Comparison of ENCODE assay signal across 9 mouse cellular contexts in the genomic region with DNA sequence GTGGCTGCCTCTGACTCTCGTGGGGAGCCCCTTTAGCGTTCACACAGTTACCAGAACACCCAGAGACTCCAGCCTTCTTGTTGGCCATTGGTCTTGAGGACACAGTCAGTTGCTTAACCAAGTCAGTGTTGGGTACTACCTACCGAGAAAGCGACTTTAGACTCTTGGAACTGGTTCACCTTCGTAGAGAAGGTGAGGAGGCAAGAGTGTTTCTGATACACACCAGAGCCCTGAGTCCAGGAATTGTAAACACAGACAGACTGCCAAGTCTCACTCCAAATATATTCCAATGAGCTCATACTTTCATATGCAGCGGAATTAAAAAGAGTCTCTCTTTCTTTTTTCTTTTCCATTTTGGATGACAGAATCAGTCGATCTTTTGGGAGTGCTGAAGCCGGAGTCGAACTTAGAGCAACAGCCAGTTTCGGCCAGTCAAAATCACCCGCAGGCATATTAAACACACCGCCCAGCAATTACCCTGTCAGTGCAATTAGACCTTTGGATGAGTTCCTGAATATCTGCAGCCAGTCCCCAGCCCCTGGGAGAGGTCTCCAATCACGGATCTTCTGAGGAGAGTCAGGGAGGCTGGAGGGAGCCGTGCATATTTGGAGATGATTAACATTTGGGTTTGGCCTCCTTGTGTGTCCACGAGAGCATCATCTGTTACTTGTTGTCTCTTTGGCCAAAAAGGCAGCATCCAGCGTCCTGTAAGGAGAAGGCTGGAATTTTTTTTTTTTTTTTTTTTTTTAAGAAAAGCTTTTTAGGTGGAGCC. TPM values are rescaled to one million over a fixed set of nuclear protein-coding genes. Genes with fewer than 3 reads are reported as not detected.
A peak's percentile ranks its signal among the peaks of the same experiment; 100 is the strongest.
DNase-seq lines count a peak whose midpoint lies in the region; ATAC-seq and TF ChIP-seq lines count a peak whose summit lies in the region.
"Had no signal": no experiment of that assay in that cellular context is flagged by ENCODE, and none has a peak within 500 bp of the region (broad histone marks: within the 10 kb centered on the region; RNA-seq: fewer than 3 reads in every experiment).

No protein-coding gene starts in this region.

- no peak overlapping the region for H3K4me3 ChIP-seq in embryonic facial prominence, embryonic 11.5 days (ENCODE audit: low read depth, low read length)
- H3K4me3 ChIP-seq in heart, embryonic 13.5 days, result 0 out of 2 replicates have a peak overlapping the region, but pooled peaks have one; percentile 38
- H3K4me3 ChIP-seq in limb, embryonic 14.5 days (replicated peaks; ENCODE audit: low read length), result no peak overlapping the region

- no peak overlapping the region for H3K4me2 ChIP-seq in embryonic facial prominence, embryonic 11.5 days (ENCODE audit: low read depth, low read length)
- peak overlapping the region; percentile 65 for H3K4me2 ChIP-seq in heart, embryonic 13.5 days
- no peak overlapping the region; the same call in 1 of the 2 replicates for H3K4me2 ChIP-seq in limb, embryonic 14.5 days (replicated peaks; ENCODE audit: low read depth, low read length, severe bottlenecking)

- H3K9me3 ChIP-seq in embryonic facial prominence, embryonic 11.5 days (replicated peaks; ENCODE audit: control insufficient read depth, low read length), result no peaks in the 10 kb centered on the region
- no peaks in the 10 kb centered on the region for H3K9me3 ChIP-seq in heart, embryonic 13.5 days
- H3K9me3 ChIP-seq in limb, embryonic 14.5 days (ENCODE audit: control insufficient read depth, low read length), result no peaks in the 10 kb centered on the region

- H3K36me3 ChIP-seq in embryonic facial prominence, embryonic 11.5 days (replicated peaks; ENCODE audit: control insufficient read depth, insufficient read depth, low read depth, low read length), result no peaks in the 10 kb centered on the region
- no peaks in the 10 kb centered on the region for H3K36me3 ChIP-seq in heart, embryonic 13.5 days
- H3K36me3 ChIP-seq in limb, embryonic 14.5 days (ENCODE audit: control insufficient read depth, insufficient read depth, low read length), result no peaks in the 10 kb centered on the region

- WGBS in embryonic facial prominence, embryonic 11.5 days, result 41% methylated on average over 16 of the region's 16 CpGs
- 55% methylated on average over 16 of the region's 16 CpGs for WGBS in heart, embryonic 13.5 days
- WGBS in limb, embryonic 14.5 days, result 30% methylated on average over 16 of the region's 16 CpGs

- peak; percentile 57 to 61 for DNase-seq in cerebellum, postnatal 10 days
- no peak for DNase-seq in cerebellum, adult 8-10 months
- DNase-seq in embryonic facial prominence, embryonic 11.5 days (ENCODE audit: low spot score), result peak; percentile 45
- peak; percentile 85 for DNase-seq in limb, embryonic 14.5 days (ENCODE audit: low spot score)
- DNase-seq in right cerebral cortex, postnatal 36 days (ENCODE audit: low spot score in 2 of 2), result no peak
- DNase-seq in layer of hippocampus, postnatal 10 days (ENCODE audit: low spot score in 2 of 2), result no peak

- peak overlapping the region; percentile 75 for H3K27ac ChIP-seq in embryonic facial prominence, embryonic 11.5 days (replicated peaks; ENCODE audit: low read depth, low read length)
- peak overlapping the region; percentile 82 for H3K27ac ChIP-seq in heart, embryonic 13.5 days (replicated peaks)
- H3K27ac ChIP-seq in limb, embryonic 14.5 days (replicated peaks; ENCODE audit: low read depth, low read length), result peak overlapping the region; percentile 89

- peaks cover 7% of the 10 kb centered on the region for H3K4me1 ChIP-seq in embryonic facial prominence, embryonic 11.5 days (ENCODE audit: control insufficient read depth, insufficient read depth, low read length)
- H3K4me1 ChIP-seq in heart, embryonic 13.5 days, result peaks cover 46% of the 10 kb centered on the region
- peaks cover 60% of the 10 kb centered on the region for H3K4me1 ChIP-seq in limb, embryonic 14.5 days (ENCODE audit: control insufficient read depth, insufficient read depth, low read length)

- no peak overlapping the region for H3K9ac ChIP-seq in embryonic facial prominence, embryonic 11.5 days (replicated peaks; ENCODE audit: low read length)
- H3K9ac ChIP-seq in heart, embryonic 13.5 days, result peak overlapping the region; percentile 1; the same call in 1 of the 2 replicates
- no peak overlapping the region for H3K9ac ChIP-seq in limb, embryonic 14.5 days (ENCODE audit: low read depth, low read length, severe bottlenecking)

- H3K27me3 ChIP-seq in embryonic facial prominence, embryonic 11.5 days (ENCODE audit: control insufficient read depth, insufficient read depth, low read length), result no peaks in the 10 kb centered on the region
- no peaks in the 10 kb centered on the region for H3K27me3 ChIP-seq in heart, embryonic 13.5 days (replicated peaks)
- H3K27me3 ChIP-seq in limb, embryonic 14.5 days (ENCODE audit: control insufficient read depth, insufficient read depth, low read length), result no peaks in the 10 kb centered on the region

- no peak for ATAC-seq in embryonic facial prominence, embryonic 11.5 days (replicated peaks; ENCODE audit: insufficient number of reproducible peaks, low FRiP score, low TSS enrichment, low read depth)
- ATAC-seq in heart, embryonic 13.5 days (ENCODE audit: extremely low read depth, insufficient number of reproducible peaks, low FRiP score, low TSS enrichment), result no peak
- ATAC-seq in limb, embryonic 14.5 days (ENCODE audit: low FRiP score, low read depth), result peak; percentile 49
- no peak for ATAC-seq in erythroid progenitor cell, adult 5-6 weeks (replicated peaks; ENCODE audit: low FRiP score, poor library complexity, severe bottlenecking)
- ATAC-seq: activated CD4-positive, CD25-positive, alpha-beta regulatory T cell, adult 4 months had no signal

- no peak for TF ChIP-seq POLR2A in limb, embryonic 14.5 days (IDR thresholded peaks at IDR 0.05; ENCODE audit: borderline replicate concordance, extremely low read depth, insufficient read depth, insufficient read length)

RNA-seq across cellular contexts. Expression of gene Angptl1, which starts 57.9 kb away (rescaled TPM):
- 12.2 and 12.5 TPM in 2 replicates for polyA plus RNA-seq in embryonic facial prominence, embryonic 11.5 days (2014; fragmentation: Nextera tagmentation; extraction: Ambion mirVana)
- polyA plus RNA-seq in heart, embryonic 13.5 days (2015; fragmentation: Nextera tagmentation; extraction: Ambion mirVana), result 2.7 and 2.8 TPM in 2 replicates
- polyA plus RNA-seq in limb, embryonic 14.5 days (2012; rRNA removed), result 92.9 and 117 TPM in 2 replicates
- 92.4 and 95.5 TPM in 2 replicates for polyA plus RNA-seq in limb, embryonic 14.5 days (2014; fragmentation: Nextera tagmentation; extraction: Ambion mirVana)
- not detected in 2 replicates for total RNA-seq in erythroid progenitor cell, adult 5-6 weeks (2015; ENCODE audit: low replicate concordance)
- 0.51 and 0.53 TPM in 2 replicates for total RNA-seq in erythroid progenitor cell, adult 5-6 weeks (2017; ENCODE audit: low replicate concordance)
- 1 to 10 TPM in 1 of 2 experiments, under 1 TPM in 1; 0.49 to 1.1 TPM for total RNA-seq in layer of hippocampus, postnatal 10 days (2021)

Comparison
In these comparisons a context has a peak if more than half of its experiments do, and no peak if none do; other contexts are left out.
1. DNase-seq: peak in cerebellum, postnatal 10 days (2 of 2), embryonic facial prominence, embryonic 11.5 days (single experiment) and limb, embryonic 14.5 days (single experiment); none in cerebellum, adult 8-10 months (single experiment), right cerebral cortex, postnatal 36 days (0 of 2) and layer of hippocampus, postnatal 10 days (0 of 2).
2. Peak in every context shown above with its lines, with median percentiles within 50 percentile points of each other: H3K27ac ChIP-seq.